Mouse (Mus musculus) left cerebral cortex, postnatal 10 days (tissue): Measurements from ENCODE around the gene Gp9. TPM values are rescaled to one million over a fixed set of nuclear protein-coding genes. Genes with fewer than 3 reads are reported as not detected.

Experiments
- DNase-seq, 2 experiments: peaks; one replicate each; pipeline ENCODE4 v3.0.0; 2021 to 2022; ENCODE audit warnings: low spot score in 2 of 2, mixed read lengths in 1 of 2; ENCODE audit errors: extremely low spot score in 1 of 2
- intact Hi-C: fragments of 180-260 bp; cut with DNase I; formaldehyde crosslinking; loops from one replicate; pipeline ENCODE4 v1.15.1; 2025
- total RNA-seq, 2 experiments: library from RNA; stranded (reverse); gene quantifications; 2 replicates each; pipeline ENCODE4 v1.2.3; 2021

Gp9 gene
- total RNA-seq, 2 experiments from 2014 or later: 0.41 to 0.55 TPM

- DNase-seq: no peak
- intact Hi-C loops: no loop called here
Measured at GRCm38 (mm10) chr6:87804036-87804435, 26.2 kb downstream of the Gp9 start.

- intact Hi-C loops: no loop called here
- no peak for DNase-seq
Measured at GRCm38 (mm10) chr6:87804886-87805285, 27.0 kb downstream of the Gp9 start.

- DNase-seq: no peak
- intact Hi-C loops: no loop called here
Measured at GRCm38 (mm10) chr6:87805448-87805847, 27.6 kb downstream of the Gp9 start.

- no peak for DNase-seq
- intact Hi-C loops: no loop called here
Measured at GRCm38 (mm10) chr6:87806028-87806427, 28.2 kb downstream of the Gp9 start.

GRCm38 (mm10) chr6:87806857-87807256 is 29.0 kb downstream of the Gp9 start:
- no peak for DNase-seq
- intact Hi-C loops: no loop called here

GRCm38 (mm10) chr6:87807735-87808440 is 30.0 kb downstream of the Gp9 start:
- DNase-seq: no peak
- intact Hi-C loops: no loop called here

- no peak for DNase-seq
- intact Hi-C loops: no loop called here
Measured at GRCm38 (mm10) chr6:87808521-87808920, 30.6 kb downstream of the Gp9 start.

GRCm38 (mm10) chr6:87809144-87809543 is 31.3 kb downstream of the Gp9 start:
- intact Hi-C loops: no loop called here
- DNase-seq: no peak

- DNase-seq: no peak
- intact Hi-C loops: no loop called here
Measured at GRCm38 (mm10) chr6:87809651-87810161, 31.8 kb downstream of the Gp9 start.

GRCm38 (mm10) chr6:87810311-87810710 is 32.4 kb downstream of the Gp9 start:
- intact Hi-C loops: no loop called here

GRCm38 (mm10) chr6:87810713-87811669 is 33.1 kb downstream of the Gp9 start:
- DNase-seq: peak; percentile 28 to 85
- intact Hi-C loops: no loop called here

More at GRCm38 (mm10) chr6:87810311-87810710, 32.4 kb downstream of the Gp9 start:
- no peak for DNase-seq

- DNase-seq: peak; percentile 76 to 96
- intact Hi-C loops: no loop called here
Measured at GRCm38 (mm10) chr6:87811675-87812338, 33.9 kb downstream of the Gp9 start, which contains the start of gene Rab43. Rab43 (minus strand) TSS chr6:87812164.

- intact Hi-C loops: no loop called here
Measured at GRCm38 (mm10) chr6:87812656-87813055, 34.8 kb downstream of the Gp9 start.

GRCm38 (mm10) chr6:87814486-87814885 is 36.6 kb downstream of the Gp9 start:
- intact Hi-C loops: no loop called here
- DNase-seq: no peak

More at GRCm38 (mm10) chr6:87812656-87813055, 34.8 kb downstream of the Gp9 start:
- no peak for DNase-seq

GRCm38 (mm10) chr6:87820366-87820765 is 42.5 kb downstream of the Gp9 start:
- no peak for DNase-seq
- intact Hi-C loops: no loop called here
